Mouse (Mus musculus): ENCODE data around the gene Gm10188.

Gm10188 gene

GRCm38 (mm10) chr1:132195681-132196080 lies 33.9 kb downstream of the Gm10188 start:
- no peak for DNase-seq (ENCODE audit: low read depth in 2 of 2, low spot score in 2 of 2)

DNA sequence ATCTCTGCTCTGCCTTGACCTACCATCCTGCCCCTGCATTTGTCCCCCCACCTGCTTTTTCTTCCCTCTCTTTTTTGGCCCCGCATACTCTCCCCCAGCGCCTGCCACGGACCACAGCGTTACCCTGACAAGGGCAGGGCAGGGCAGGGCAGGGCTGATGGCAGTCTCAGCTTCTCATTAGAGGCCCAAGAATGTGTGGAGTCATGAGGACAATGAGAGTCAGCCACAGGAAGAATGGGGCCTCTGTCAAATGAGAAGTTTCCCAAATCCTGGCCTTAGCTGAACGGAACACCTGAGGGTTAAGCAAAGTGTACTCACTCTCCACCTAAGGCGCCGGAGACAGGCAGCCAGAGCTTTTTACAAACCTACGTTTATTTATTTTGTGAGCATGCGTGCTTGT lies 34.5 kb downstream of the Gm10188 start:
- DNase-seq (ENCODE audit: low read depth in 2 of 2, low spot score in 2 of 2) = no peak

DNA sequence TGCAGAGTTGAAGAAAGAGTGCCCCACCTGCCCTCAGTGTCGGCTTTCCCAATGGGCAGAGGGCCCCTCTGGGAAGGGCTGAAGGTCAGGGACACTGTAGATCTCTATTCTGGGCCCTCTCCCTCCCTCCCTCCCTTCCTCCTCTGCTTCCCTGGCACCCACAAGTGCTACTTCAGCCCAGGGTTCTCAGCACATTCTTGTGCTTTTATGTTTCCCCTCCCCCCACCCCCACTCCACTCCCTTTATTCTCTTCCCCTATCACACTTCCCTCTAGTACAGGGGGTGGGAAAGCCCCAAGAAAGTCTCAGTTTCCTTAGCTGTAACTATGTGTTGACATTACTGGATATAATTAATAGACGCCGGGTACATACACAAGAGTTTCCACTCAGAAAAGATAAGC lies 34.9 kb downstream of the Gm10188 start:
- no peak for DNase-seq (ENCODE audit: low read depth in 2 of 2, low spot score in 2 of 2)

- DNase-seq (ENCODE audit: low read depth in 2 of 2, low spot score in 2 of 2) = no peak
Measured at GRCm38 (mm10) chr1:132193806-132194205, 35.8 kb downstream of the Gm10188 start.

DNA sequence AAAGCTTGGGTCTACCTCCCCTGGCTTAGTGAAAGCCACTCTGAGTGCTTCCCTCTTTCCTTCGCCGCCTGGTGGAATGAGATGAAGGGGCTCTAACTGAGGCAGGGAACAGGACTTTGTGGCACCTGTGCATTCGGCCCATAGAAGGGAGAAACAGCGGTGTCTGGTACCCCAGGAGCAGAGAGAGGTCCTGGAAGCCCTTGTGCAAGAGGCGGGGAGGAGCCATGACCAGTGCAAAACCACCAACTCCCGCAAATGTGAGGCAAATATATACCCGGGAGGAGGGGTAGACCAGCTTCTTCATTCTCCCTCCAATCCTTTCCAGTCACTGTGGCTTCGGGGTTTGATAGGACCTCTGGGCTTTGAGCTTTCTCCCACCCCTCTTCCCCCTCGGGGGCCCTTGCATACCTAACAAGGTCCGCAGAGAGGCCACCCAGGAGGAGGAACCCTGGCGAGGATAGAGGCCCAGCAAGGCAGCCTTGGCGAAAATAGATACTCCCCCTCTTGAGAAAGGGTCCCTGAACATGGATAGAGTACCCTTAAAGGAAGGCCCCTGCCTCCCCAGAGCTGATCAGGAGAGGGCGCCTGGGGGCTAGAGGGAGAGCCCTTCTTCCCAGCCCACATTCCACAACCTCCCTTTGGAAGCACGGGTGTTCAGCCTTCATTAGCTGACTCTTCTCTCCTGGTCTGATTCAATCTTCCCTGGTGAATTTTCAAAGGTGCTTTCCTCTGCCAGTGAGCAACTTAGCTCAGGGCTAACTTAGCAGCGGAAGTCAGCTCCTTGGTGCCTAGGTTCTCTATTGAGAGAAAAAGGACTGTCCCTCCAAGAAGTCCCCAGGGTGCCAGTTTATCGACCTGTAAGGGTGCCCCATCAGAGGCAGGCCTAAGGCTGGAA lies 37.5 kb downstream of the Gm10188 start:
- no peak for DNase-seq (ENCODE audit: low read depth in 2 of 2, low spot score in 2 of 2)

GRCm38 (mm10) chr1:132191093-132191785 lies 38.3 kb downstream of the Gm10188 start, which contains the start of the genes Lemd1 and AC124108.1:
Gene Lemd1 (plus strand): TSS chr1:132191431.
Gene AC124108.1 (plus strand): TSS chr1:132191457.
- no peak for DNase-seq (ENCODE audit: low read depth in 2 of 2, low spot score in 2 of 2)

GRCm38 (mm10) chr1:132190621-132191092 lies 38.9 kb downstream of the Gm10188 start:
- no peak for DNase-seq (ENCODE audit: low read depth in 2 of 2, low spot score in 2 of 2)

- no peak for DNase-seq (ENCODE audit: low read depth in 2 of 2, low spot score in 2 of 2)
Measured at GRCm38 (mm10) chr1:132190040-132190513, 39.5 kb downstream of the Gm10188 start.

DNA sequence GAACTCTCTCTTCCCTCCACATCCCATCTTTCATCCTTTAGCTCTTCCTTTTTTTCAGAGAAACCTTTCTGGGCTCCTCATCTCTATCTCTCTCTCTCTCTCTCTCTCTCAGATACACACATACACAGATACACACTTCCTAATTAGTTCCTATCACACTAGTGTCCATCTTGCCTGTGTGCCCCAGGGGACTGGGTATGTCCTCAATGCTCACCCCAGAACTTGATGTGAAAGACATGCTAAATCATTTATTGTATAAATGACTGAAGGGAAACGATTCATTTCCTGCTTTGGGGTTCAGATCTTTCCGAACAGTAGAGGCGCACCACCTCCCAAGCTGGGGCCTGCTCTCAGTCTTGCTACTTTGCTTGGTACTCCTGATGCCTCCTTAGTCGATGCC lies 40.3 kb downstream of the Gm10188 start:
- no peak for DNase-seq (ENCODE audit: low read depth in 2 of 2, low spot score in 2 of 2)

- no peak for DNase-seq (ENCODE audit: low read depth in 2 of 2, low spot score in 2 of 2)
Measured at GRCm38 (mm10) chr1:132188442-132189066, 41.0 kb downstream of the Gm10188 start.

GRCm38 (mm10) chr1:132186303-132186702 lies 43.3 kb downstream of the Gm10188 start:
- DNase-seq (ENCODE audit: low read depth in 2 of 2, low spot score in 2 of 2) = no peak
